Mouse (Mus musculus) stomach, embryonic 16.5 days (tissue): Measurements from ENCODE around the gene Pax7. TPM values are rescaled to one million over a fixed set of nuclear protein-coding genes. Genes with fewer than 3 reads are reported as not detected.

ENCODE experiments used
- ATAC-seq: fragments of 200-750 bp; cut with Nextera tagmentation; 2 replicates; pipeline ENCODE4 v1.8.0; 2017; ENCODE audit warnings: moderate number of reproducible peaks, moderate TSS enrichment; ENCODE audit not compliant: insufficient read depth, low FRiP score
- H3K27ac ChIP-seq: fragments of 300-500 bp; sonication (generic); 2 replicates; pipeline ENCODE4 v1.5.1; 2014; ENCODE audit warnings: low read length
- H3K27me3 ChIP-seq: fragments of 300-500 bp; sonication (generic); 2 replicates; pipeline ENCODE4 v1.6.1; 2014; ENCODE audit warnings: low read length, control low read depth, mixed read lengths; ENCODE audit not compliant: control insufficient read depth, insufficient read depth
- H3K36me3 ChIP-seq: fragments of 300-500 bp; sonication (generic); 2 replicates; pipeline ENCODE4 v1.6.1; 2014; ENCODE audit warnings: low read length; ENCODE audit not compliant: control insufficient read depth, insufficient read depth
- H3K4me1 ChIP-seq: fragments of 300-500 bp; sonication (generic); 2 replicates; pipeline ENCODE4 v1.6.1; 2014; ENCODE audit warnings: low read length, control low read depth, mixed read lengths; ENCODE audit not compliant: control insufficient read depth, insufficient read depth
- H3K4me2 ChIP-seq: fragments of 300-500 bp; sonication (generic); 2 replicates; pipeline ENCODE4 v1.6.1; 2014; ENCODE audit warnings: low read depth, low read length, mixed read lengths
- H3K4me3 ChIP-seq: fragments of 300-500 bp; sonication (generic); replicated peaks from 2 replicates; pipeline ENCODE4 v1.5.1; 2014; ENCODE audit warnings: mild to moderate bottlenecking, low read length
- H3K9ac ChIP-seq: fragments of 300-500 bp; sonication (generic); 2 replicates; pipeline ENCODE4 v1.6.1; 2014; ENCODE audit warnings: low read length
- H3K9me3 ChIP-seq: fragments of 300-500 bp; sonication (generic); replicated peaks from 2 replicates; pipeline ENCODE4 v1.6.1; 2016; ENCODE audit warnings: low read length, control low read depth; ENCODE audit not compliant: control insufficient read depth
- WGBS: fragments of 180-500 bp; shearing (Covaris S2); extraction: QIAGEN DNeasy Blood & Tissue Kit; methylation state at CpG from one replicate; pipeline ENCODE4 v1.1.7; 2014; 5-methylcytosine and 5-hydroxymethylcytosine counted together
- polyA plus RNA-seq: library from polyadenylated mRNA; unstranded; fragments of >200 nt; fragmentation: Nextera tagmentation; extraction: Ambion mirVana; gene quantifications from 2 replicates; pipeline ENCODE4 v1.2.1, GENCODE M21; 2015

Gene Pax7
- polyA plus RNA-seq, 1 experiment from 2014 or later = 0.08 TPM

DNA sequence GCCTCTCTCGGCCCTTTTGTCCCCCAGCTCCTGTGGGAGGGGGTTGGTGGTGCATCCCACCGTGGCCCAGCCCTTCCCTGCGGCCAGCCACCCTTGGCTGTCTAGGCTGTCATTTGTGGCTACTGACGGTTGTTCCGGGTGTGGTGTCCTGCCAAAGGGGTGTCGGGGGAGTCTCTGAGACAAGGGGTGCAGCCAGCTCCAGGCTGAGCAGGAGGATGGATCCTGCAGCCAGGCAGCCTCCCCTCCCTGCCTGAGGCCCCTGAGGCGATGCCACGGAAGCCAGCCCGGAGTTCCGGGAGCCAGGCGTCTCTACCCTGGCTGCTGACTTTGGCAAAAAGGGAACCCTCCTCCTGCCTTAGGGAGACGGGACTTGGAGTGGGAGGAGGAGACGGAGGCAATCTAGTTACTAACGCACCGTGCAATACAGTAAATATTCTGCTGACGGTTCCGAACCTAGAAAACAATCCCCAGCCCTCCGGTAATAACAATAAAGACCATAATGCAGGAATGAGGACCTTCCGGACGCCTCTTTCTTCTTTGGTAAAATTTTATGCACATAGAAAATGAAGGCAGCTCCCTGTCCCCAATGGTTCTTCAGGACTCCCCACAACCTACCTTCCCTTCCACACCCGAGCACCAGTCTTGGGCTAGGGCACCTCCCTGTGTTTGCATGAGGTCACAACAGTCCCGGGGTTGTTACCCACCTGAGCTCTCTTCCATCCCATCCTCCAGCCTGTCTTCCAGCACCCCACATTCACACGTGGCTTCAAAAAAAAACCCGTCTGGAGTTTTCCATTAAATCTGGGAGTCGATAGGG is 19.1 kb upstream of the Pax7 start:
- H3K9ac ChIP-seq = no peak overlapping the region
- no peaks in the 10 kb centered on the region for H3K9me3 ChIP-seq
- no peak overlapping the region for H3K27ac ChIP-seq
- peaks cover 68% of the 10 kb centered on the region for H3K27me3 ChIP-seq
- H3K4me3 ChIP-seq = no peak overlapping the region
- 3% methylated on average over 25 of the region's 25 CpGs for WGBS
- no peaks in the 10 kb centered on the region for H3K36me3 ChIP-seq
- peak overlapping the region; percentile 3; the same call in 1 of the 2 replicates for H3K4me2 ChIP-seq
- H3K4me1 ChIP-seq = no peaks in the 10 kb centered on the region
- no peak for ATAC-seq

GRCm38 (mm10) chr4:139851387-139851786 is 18.1 kb upstream of the Pax7 start:
- Histone ChIP-seq H3K4me3 (no peak overlapping the region), H3K9ac (no peak overlapping the region), H3K27me3 (peaks cover 68% of the 10 kb centered on the region), H3K27ac (no peak overlapping the region), H3K9me3 (no peaks in the 10 kb centered on the region), H3K4me2 (no peak overlapping the region), H3K36me3 (no peaks in the 10 kb centered on the region), H3K4me1 (no peaks in the 10 kb centered on the region)
- ATAC-seq = no peak
- 14% methylated on average over 15 of the region's 15 CpGs for WGBS

DNA sequence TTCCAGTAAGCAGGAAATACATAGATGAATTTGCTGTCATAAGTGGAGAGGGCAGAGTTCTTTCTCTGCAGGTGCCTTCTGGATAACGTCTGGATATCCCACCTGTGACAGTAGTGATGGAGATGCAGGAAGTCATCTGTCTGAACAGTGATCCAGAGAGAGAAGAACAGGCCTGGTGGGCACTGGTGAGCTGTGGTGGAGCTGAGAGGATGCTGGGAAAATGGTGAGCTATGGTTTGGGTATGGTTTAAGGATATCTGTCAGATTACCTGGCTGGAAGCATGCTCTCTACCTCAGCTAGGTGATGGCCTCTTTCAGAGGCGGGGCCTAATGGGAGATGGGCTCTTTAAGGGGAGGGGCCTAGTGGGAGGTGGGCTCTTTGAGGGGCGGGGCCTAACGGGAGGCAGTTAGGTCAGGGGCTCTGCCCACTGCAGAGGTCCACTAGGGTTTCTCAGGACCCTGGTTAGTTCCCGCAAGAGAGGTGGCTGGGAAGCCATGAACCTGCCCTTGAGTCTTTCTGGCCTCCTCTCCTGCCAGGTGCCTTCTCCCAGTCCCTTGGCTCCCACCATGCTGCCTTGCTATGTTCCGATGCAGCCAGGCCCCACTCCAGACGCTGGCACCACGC is 17.3 kb upstream of the Pax7 start:
- Histone ChIP-seq H3K27ac (no peak overlapping the region), H3K27me3 (peaks cover 68% of the 10 kb centered on the region), H3K9ac (no peak overlapping the region), H3K4me1 (no peaks in the 10 kb centered on the region), H3K4me3 (no peak overlapping the region), H3K9me3 (no peaks in the 10 kb centered on the region), H3K4me2 (no peak overlapping the region), H3K36me3 (no peaks in the 10 kb centered on the region)
- ATAC-seq = no peak
- 14% methylated on average over 8 of the region's 8 CpGs for WGBS

GRCm38 (mm10) chr4:139843456-139843855 is 10.1 kb upstream of the Pax7 start:
- peaks cover 26% of the 10 kb centered on the region for H3K27me3 ChIP-seq
- no peaks in the 10 kb centered on the region for H3K9me3 ChIP-seq
- WGBS = 18% methylated on average over 7 of the region's 7 CpGs
- no peak overlapping the region for H3K27ac ChIP-seq
- no peak overlapping the region for H3K4me3 ChIP-seq
- ATAC-seq = no peak
- H3K4me2 ChIP-seq = no peak overlapping the region
- no peak overlapping the region for H3K9ac ChIP-seq
- no peaks in the 10 kb centered on the region for H3K4me1 ChIP-seq
- no peaks in the 10 kb centered on the region for H3K36me3 ChIP-seq

DNA sequence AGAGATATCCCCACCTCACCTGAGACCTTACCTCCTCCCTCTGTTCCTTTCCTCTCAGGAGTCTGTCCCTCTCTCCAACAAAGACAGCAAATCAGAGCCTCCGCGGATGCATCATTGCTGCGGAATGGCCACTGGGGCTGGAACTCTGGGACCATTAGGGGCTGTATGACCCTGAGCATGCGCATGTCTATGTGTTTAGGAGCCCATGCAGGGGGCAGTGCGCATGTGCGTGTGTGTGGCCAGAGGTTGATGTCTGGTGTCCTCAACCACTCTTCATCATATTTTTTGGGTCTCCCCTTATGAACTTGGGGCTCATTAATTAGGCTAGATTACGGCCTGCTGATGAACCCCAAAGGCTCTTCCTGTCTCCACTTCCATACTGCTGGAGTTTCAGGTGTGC is 9.6 kb upstream of the Pax7 start:
- Histone ChIP-seq H3K9me3 (no peaks in the 10 kb centered on the region), H3K27ac (no peak overlapping the region), H3K9ac (no peak overlapping the region), H3K4me3 (no peak overlapping the region), H3K36me3 (no peaks in the 10 kb centered on the region), H3K4me1 (no peaks in the 10 kb centered on the region), H3K27me3 (peaks cover 26% of the 10 kb centered on the region), H3K4me2 (no peak overlapping the region)
- ATAC-seq = no peak
- 61% methylated on average over 7 of the region's 7 CpGs for WGBS

GRCm38 (mm10) chr4:139840939-139841500 is 7.7 kb upstream of the Pax7 start:
- H3K4me3 ChIP-seq = no peak overlapping the region
- no peak overlapping the region for H3K27ac ChIP-seq
- H3K36me3 ChIP-seq = no peaks in the 10 kb centered on the region

DNA sequence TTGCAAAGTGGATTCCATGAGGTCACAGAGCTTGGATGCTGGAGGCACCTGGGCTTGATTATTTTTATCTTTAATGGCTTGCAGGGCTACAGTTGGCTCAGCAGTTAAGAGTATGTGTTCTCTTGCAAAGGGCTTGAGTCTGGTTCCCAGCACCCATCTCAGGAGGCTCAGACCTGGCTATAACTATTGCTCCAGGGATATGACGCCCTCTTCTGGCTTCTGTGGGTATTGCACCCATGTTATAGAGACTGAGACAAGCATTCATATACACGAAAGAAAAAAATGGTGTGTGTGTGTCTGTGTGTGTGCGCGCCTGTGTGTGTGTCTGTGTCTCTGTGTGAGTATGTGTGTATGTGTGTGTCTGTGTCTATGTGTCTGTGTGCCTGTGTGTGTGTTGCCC is 7.1 kb upstream of the Pax7 start:
- H3K27me3 ChIP-seq = peaks cover 48% of the 10 kb centered on the region
- ATAC-seq = no peak
- H3K36me3 ChIP-seq = no peaks in the 10 kb centered on the region
- 77% methylated on average over 4 of the region's 4 CpGs for WGBS
- no peak overlapping the region for H3K4me3 ChIP-seq
- no peak overlapping the region for H3K9ac ChIP-seq
- no peak overlapping the region for H3K27ac ChIP-seq
- H3K4me2 ChIP-seq = no peak overlapping the region
- H3K4me1 ChIP-seq = no peaks in the 10 kb centered on the region
- no peaks in the 10 kb centered on the region for H3K9me3 ChIP-seq

More at GRCm38 (mm10) chr4:139840939-139841500, 7.7 kb upstream of the Pax7 start:
- ATAC-seq = no peak
- WGBS = 59% methylated on average over 9 of the region's 9 CpGs
- Histone ChIP-seq H3K27me3 (peaks cover 43% of the 10 kb centered on the region), H3K9me3 (no peaks in the 10 kb centered on the region), H3K4me2 (no peak overlapping the region), H3K9ac (no peak overlapping the region), H3K4me1 (no peaks in the 10 kb centered on the region)

GRCm38 (mm10) chr4:139836681-139837080 is 3.4 kb upstream of the Pax7 start:
- H3K4me2 ChIP-seq = no peak overlapping the region
- H3K27me3 ChIP-seq = peaks cover 79% of the 10 kb centered on the region
- no peak for ATAC-seq
- H3K27ac ChIP-seq = no peak overlapping the region
- H3K9me3 ChIP-seq = no peaks in the 10 kb centered on the region
- H3K4me3 ChIP-seq = no peak overlapping the region
- H3K9ac ChIP-seq = no peak overlapping the region
- no peaks in the 10 kb centered on the region for H3K36me3 ChIP-seq
- 11% methylated on average over 5 of the region's 5 CpGs for WGBS
- H3K4me1 ChIP-seq = peaks cover 4% of the 10 kb centered on the region; the same call in 1 of the 2 replicates

DNA sequence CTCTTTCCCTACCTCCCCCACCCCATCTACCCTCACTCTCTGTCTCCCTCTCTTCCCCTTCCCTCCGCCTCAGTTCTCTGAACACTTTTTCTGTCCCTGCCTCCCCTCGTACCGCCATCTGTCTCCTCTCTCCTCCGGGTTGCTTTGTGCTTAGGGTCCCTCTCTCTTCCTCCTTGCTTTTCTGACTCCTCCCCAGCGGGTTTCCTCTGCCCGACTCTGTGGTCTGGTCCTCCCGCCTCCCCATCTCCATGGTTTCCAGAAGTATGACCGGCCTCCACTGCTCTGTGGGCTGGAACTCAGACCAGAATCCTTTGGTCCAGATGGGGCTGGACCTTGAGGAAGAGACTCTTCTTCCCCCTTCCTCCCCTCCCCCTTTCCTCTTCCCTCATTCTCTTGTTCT is 2.9 kb upstream of the Pax7 start:
- peaks cover 84% of the 10 kb centered on the region for H3K27me3 ChIP-seq

More for the DNA sequence above, 2.9 kb upstream of the Pax7 start:
- no peak overlapping the region for H3K4me3 ChIP-seq
- 5% methylated on average over 8 of the region's 8 CpGs for WGBS
- peaks cover 4% of the 10 kb centered on the region; the same call in 1 of the 2 replicates for H3K4me1 ChIP-seq
- H3K4me2 ChIP-seq = no peak overlapping the region
- no peak overlapping the region for H3K27ac ChIP-seq
- no peak overlapping the region for H3K9ac ChIP-seq
- no peaks in the 10 kb centered on the region for H3K9me3 ChIP-seq
- H3K36me3 ChIP-seq = no peaks in the 10 kb centered on the region
- ATAC-seq = no peak
